Mouse (Mus musculus): ENCODE data around the gene Gpd1l.

The Gpd1l gene

DNA sequence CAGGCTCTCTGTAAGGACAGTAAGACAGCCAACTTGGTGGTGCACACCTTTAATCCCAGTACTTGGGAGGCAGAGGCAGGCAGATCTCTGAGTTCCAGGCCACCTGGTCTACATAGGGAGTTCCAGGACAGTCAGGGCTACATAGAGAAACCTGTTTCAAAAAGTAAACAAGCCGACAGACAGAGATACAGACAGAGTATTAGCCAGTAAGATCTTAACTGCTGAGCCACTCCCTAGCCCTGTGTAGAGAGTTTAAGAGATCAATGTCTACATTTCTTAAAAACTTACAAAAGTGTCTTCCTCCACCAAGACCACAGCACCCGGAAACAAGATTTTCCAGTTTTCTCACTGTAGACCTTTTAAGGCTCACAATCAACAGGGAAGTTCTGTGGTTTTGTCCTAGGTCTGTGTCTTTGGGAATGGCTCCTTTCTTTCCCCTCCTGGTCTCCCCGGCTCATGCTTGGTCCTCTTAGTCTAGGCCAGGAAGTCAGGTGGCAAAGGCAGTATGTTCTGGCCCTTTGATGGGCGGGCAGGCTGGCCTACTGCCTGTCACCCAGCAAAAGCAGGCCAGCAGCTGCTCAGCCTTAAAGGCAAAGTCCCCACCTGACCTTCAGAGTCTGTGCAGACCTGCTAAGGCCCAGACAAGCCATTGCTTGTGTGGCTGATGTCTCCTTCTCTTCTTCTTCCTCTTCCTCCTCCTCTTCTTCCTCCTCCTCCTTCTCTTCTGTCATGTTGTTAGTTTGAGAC is 26.4 kb upstream of the Gpd1l start:
- Histone ChIP-seq H3K4me1 (replicated peaks; ENCODE audit: low read depth, low read length) (peaks cover 13% of the 10 kb centered on the region), H3K9me3 (ENCODE audit: low read length) (no peaks in the 10 kb centered on the region), H3K36me3 (ENCODE audit: insufficient read depth, low read length) (no peaks in the 10 kb centered on the region), H3K4me3 (replicated peaks; ENCODE audit: low read length) (no peak overlapping the region), H3K27me3 (ENCODE audit: insufficient read depth, low read length) (0 out of 2 replicates have a peak, but pooled peaks cover 2% of the 10 kb centered on the region)
- TF ChIP-seq POU5F1 (IDR thresholded peaks at IDR 0.05; ENCODE audit: borderline replicate concordance, low read length) (no peak), CTCF (conservative IDR thresholded peaks at IDR 0.05; ENCODE audit: low read length) (no peak), NANOG (IDR thresholded peaks at IDR 0.05; ENCODE audit: borderline replicate concordance, low read length) (no peak)

GRCm38 (mm10) chr9:114956945-114957344 is 23.2 kb upstream of the Gpd1l start:
- no peak overlapping the region for H3K4me3 ChIP-seq (replicated peaks; ENCODE audit: low read length)
- TF ChIP-seq POU5F1 (IDR thresholded peaks at IDR 0.05; ENCODE audit: borderline replicate concordance, low read length) = no peak
- TF ChIP-seq NANOG (IDR thresholded peaks at IDR 0.05; ENCODE audit: borderline replicate concordance, low read length) = no peak
- TF ChIP-seq CTCF (conservative IDR thresholded peaks at IDR 0.05; ENCODE audit: low read length) = peak; percentile 87
- peaks cover 3% of the 10 kb centered on the region; the same call in 1 of the 2 replicates for H3K4me1 ChIP-seq (replicated peaks; ENCODE audit: low read depth, low read length)
- no peaks in the 10 kb centered on the region for H3K9me3 ChIP-seq (ENCODE audit: low read length)
- H3K27me3 ChIP-seq (ENCODE audit: insufficient read depth, low read length) = no peaks in the 10 kb centered on the region
- H3K36me3 ChIP-seq (ENCODE audit: insufficient read depth, low read length) = no peaks in the 10 kb centered on the region

DNA sequence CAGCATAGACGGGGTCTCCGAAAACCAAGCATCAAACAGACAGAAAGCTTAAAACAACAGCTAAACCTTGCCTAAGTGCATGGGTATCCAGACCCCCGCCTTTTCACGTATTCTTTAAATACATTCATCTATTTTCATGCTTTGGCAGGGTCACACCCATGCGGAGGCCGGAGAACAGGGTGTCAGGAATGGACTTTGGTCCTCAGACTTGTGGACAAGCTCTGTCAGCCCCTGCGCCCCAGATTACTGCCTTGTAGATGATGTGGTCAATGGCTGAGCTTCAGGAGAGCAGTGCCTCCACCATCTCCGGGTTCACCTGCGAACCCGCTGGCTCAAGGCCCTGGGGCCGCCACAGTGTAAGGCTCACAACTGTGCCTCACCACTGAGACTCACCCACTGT is 21.6 kb upstream of the Gpd1l start:
- Histone ChIP-seq H3K36me3 (ENCODE audit: insufficient read depth, low read length) (no peaks in the 10 kb centered on the region), H3K4me1 (replicated peaks; ENCODE audit: low read depth, low read length) (peaks cover 3% of the 10 kb centered on the region; the same call in 1 of the 2 replicates), H3K27me3 (ENCODE audit: insufficient read depth, low read length) (no peaks in the 10 kb centered on the region), H3K9me3 (ENCODE audit: low read length) (no peaks in the 10 kb centered on the region), H3K4me3 (replicated peaks; ENCODE audit: low read length) (no peak overlapping the region)
- TF ChIP-seq POU5F1 (IDR thresholded peaks at IDR 0.05; ENCODE audit: borderline replicate concordance, low read length) (no peak), NANOG (IDR thresholded peaks at IDR 0.05; ENCODE audit: borderline replicate concordance, low read length) (no peak), CTCF (conservative IDR thresholded peaks at IDR 0.05; ENCODE audit: low read length) (no peak)

DNA sequence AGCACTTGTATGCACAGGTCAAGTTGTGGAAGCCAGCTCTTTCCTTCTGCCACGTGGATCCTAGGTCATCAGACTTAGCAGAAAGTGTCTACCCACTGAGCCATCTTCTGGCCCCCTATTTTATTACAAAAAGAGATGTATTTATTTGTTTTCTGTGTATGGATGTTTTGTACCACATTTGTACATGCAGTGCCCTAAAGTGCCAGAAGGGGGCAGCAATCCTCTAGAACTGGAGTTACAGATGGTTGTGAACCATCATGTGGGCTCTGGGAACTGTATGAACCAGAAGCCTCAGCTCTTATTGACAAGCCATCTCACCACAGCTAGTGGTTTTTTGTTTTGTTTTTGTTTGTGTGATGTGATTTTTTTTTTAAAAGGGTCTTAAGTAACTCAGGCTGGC is 19.1 kb upstream of the Gpd1l start:
- Histone ChIP-seq H3K4me3 (replicated peaks; ENCODE audit: low read length) (no peak overlapping the region), H3K36me3 (ENCODE audit: insufficient read depth, low read length) (no peaks in the 10 kb centered on the region), H3K4me1 (replicated peaks; ENCODE audit: low read depth, low read length) (peaks cover 11% of the 10 kb centered on the region; the same call in 1 of the 2 replicates), H3K27me3 (ENCODE audit: insufficient read depth, low read length) (no peaks in the 10 kb centered on the region), H3K9me3 (ENCODE audit: low read length) (no peaks in the 10 kb centered on the region)
- TF ChIP-seq CTCF (conservative IDR thresholded peaks at IDR 0.05; ENCODE audit: low read length) = peak; percentile 73
- TF ChIP-seq NANOG (IDR thresholded peaks at IDR 0.05; ENCODE audit: borderline replicate concordance, low read length) = no peak

GRCm38 (mm10) chr9:114948395-114948794 is 14.6 kb upstream of the Gpd1l start:
- H3K36me3 ChIP-seq (ENCODE audit: insufficient read depth, low read length) = no peaks in the 10 kb centered on the region
- peaks cover 9% of the 10 kb centered on the region; the same call in 1 of the 2 replicates for H3K4me1 ChIP-seq (replicated peaks; ENCODE audit: low read depth, low read length)
- H3K9me3 ChIP-seq (ENCODE audit: low read length) = peaks cover 7% of the 10 kb centered on the region
- peaks cover 4% of the 10 kb centered on the region; the same call in 1 of the 2 replicates for H3K27me3 ChIP-seq (ENCODE audit: insufficient read depth, low read length)
- H3K4me3 ChIP-seq (replicated peaks; ENCODE audit: low read length) = no peak overlapping the region
- no peak for TF ChIP-seq NANOG (IDR thresholded peaks at IDR 0.05; ENCODE audit: borderline replicate concordance, low read length)
- no peak for TF ChIP-seq POU5F1 (IDR thresholded peaks at IDR 0.05; ENCODE audit: borderline replicate concordance, low read length)
- no peak for TF ChIP-seq CTCF (conservative IDR thresholded peaks at IDR 0.05; ENCODE audit: low read length)

DNA sequence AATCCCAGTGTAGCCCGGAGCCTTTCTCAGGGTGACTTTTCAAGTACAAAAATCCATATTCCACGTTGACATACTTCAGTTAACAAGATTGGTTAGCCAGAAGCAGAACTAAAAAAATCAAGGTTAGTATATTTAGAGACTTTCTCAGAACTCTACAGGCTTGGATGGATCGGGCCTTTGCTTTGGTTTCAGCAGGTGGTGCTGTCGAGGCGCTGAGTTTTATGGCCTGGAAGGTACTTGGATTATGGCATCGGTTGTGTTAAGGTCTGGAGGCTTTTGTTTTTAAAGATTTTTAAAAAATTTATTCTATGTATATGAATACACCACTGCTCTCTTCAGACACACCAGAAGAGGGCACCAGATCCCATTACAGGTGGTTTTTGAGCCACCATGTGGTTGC is 11.8 kb upstream of the Gpd1l start:
- peak; percentile 42 for TF ChIP-seq CTCF (conservative IDR thresholded peaks at IDR 0.05; ENCODE audit: low read length)
- TF ChIP-seq POU5F1 (IDR thresholded peaks at IDR 0.05; ENCODE audit: borderline replicate concordance, low read length) = no peak
- TF ChIP-seq NANOG (IDR thresholded peaks at IDR 0.05; ENCODE audit: borderline replicate concordance, low read length) = no peak
- peaks cover 10% of the 10 kb centered on the region; the same call in 1 of the 2 replicates for H3K4me1 ChIP-seq (replicated peaks; ENCODE audit: low read depth, low read length)
- peaks cover 35% of the 10 kb centered on the region for H3K9me3 ChIP-seq (ENCODE audit: low read length)
- peaks cover 4% of the 10 kb centered on the region; the same call in 1 of the 2 replicates for H3K27me3 ChIP-seq (ENCODE audit: insufficient read depth, low read length)
- H3K4me3 ChIP-seq (replicated peaks; ENCODE audit: low read length) = no peak overlapping the region
- H3K36me3 ChIP-seq (ENCODE audit: insufficient read depth, low read length) = no peaks in the 10 kb centered on the region

DNA sequence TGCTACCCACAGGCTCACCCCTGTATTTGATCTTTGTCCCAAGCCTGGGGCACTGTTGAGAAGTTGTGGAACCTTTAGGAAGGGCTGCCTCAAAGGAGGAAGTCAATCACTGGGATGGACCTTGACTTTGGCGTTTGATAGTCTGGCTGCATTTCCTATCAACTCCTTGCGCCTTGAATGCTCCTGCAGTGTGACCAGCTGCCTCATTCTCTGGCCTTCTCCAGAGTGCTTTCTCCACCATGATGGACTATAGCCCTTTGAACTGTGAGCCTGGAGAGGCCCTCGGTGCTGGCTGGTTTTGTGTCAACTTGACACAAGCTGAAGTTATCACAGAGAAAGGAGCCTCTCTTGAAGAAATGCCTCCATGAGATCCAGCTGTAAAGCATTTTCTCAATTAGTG is 10.9 kb upstream of the Gpd1l start:
- no peak overlapping the region for H3K4me3 ChIP-seq (replicated peaks; ENCODE audit: low read length)
- peaks cover 13% of the 10 kb centered on the region; the same call in 1 of the 2 replicates for H3K4me1 ChIP-seq (replicated peaks; ENCODE audit: low read depth, low read length)
- H3K27me3 ChIP-seq (ENCODE audit: insufficient read depth, low read length) = peaks cover 4% of the 10 kb centered on the region; the same call in 1 of the 2 replicates
- peaks cover 35% of the 10 kb centered on the region for H3K9me3 ChIP-seq (ENCODE audit: low read length)
- TF ChIP-seq CTCF (conservative IDR thresholded peaks at IDR 0.05; ENCODE audit: low read length) (no peak), NANOG (IDR thresholded peaks at IDR 0.05; ENCODE audit: borderline replicate concordance, low read length) (no peak), POU5F1 (IDR thresholded peaks at IDR 0.05; ENCODE audit: borderline replicate concordance, low read length) (no peak)
- no peaks in the 10 kb centered on the region for H3K36me3 ChIP-seq (ENCODE audit: insufficient read depth, low read length)

DNA sequence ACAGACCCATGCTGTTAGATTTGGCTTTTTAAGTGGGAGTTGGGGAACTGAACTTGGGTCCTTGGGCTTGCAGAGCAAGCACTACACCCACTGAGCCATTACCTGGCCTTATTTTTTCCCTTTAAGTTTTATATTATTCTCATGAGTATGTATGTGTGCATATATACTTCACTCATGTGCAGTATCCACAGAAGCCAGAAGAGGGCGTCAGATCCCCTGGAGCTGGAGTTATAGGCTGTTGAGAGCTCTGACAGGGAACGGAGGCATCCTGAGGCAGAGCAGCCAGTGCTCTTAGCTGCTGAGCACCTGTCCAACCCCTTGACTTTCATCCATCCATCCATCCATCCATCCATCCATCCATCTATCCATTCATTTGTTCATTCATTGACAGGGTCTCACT is 2.9 kb upstream of the Gpd1l start:
- Histone ChIP-seq H3K4me3 (replicated peaks; ENCODE audit: low read length) (no peak overlapping the region), H3K4me1 (replicated peaks; ENCODE audit: low read depth, low read length) (peaks cover 36% of the 10 kb centered on the region), H3K9me3 (ENCODE audit: low read length) (peaks cover 10% of the 10 kb centered on the region), H3K36me3 (ENCODE audit: insufficient read depth, low read length) (no peaks in the 10 kb centered on the region), H3K27me3 (ENCODE audit: insufficient read depth, low read length) (peaks cover 14% of the 10 kb centered on the region)
- peak; percentile 56 for TF ChIP-seq CTCF (conservative IDR thresholded peaks at IDR 0.05; ENCODE audit: low read length)
- no peak for TF ChIP-seq NANOG (IDR thresholded peaks at IDR 0.05; ENCODE audit: borderline replicate concordance, low read length)
